Mouse (Mus musculus): ENCODE measurements around the gene Dcaf7. TPM values are rescaled to one million over a fixed set of nuclear protein-coding genes. Genes with fewer than 3 reads are reported as not detected.

Gene Dcaf7
- total RNA-seq (2023), result 10 to 100 TPM; 68.4 to 77.4 TPM

GRCm38 (mm10) chr11:106036548-106037417 is at the start of gene Dcaf7:
TSS of gene Dcaf7 (plus strand) at chr11:106036872.

DNA sequence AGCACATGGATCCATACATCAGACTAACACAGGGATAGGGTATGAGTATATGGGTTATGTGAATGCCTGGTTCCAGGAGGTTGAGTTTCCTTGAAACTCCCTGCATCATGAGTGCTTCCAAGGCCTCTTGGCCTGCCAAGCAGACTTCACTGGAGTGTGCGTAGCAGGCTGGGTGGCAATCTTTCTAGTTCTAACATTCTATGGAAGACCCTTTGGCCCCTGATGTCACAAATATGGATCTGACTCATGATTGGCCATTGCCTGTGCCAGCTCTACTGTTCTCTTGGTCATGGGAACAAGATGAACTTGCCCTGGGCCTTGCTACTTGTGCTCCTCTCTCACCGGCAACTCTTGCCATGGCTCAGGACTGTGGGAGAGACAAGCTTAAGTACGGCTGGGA is 42.3 kb upstream of the Dcaf7 start, which contains the start of gene Ace3:
TSS of gene Ace3 (plus strand) at position 301 of the 400 bp plus-strand sequence.

DNA sequence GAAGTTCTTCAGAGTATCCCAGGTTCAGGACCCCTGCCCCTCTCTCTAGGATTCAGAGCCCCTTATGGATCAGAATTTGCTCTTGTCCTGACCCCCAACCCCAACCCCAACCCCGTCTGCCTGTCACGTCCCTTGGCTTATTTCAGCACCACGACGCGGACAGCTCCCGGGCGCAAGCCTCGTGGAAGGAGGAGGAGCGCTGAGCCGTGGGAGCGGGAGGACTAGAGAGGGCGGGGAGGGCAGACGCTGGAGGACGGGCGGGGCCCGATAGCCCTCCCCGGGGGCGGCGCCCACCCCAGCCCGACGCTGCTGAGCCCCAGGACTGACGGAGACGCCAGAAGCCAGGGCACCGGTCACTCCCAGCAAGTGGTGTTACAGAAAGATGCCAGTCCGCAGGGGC is 28.9 kb upstream of the Dcaf7 start, which contains the start of gene Kcnh6:
TSS of gene Kcnh6 (plus strand) at position 304 of the 400 bp plus-strand sequence.

GRCm38 (mm10) chr11:106065923-106066571 is 29.4 kb downstream of the Dcaf7 start, which contains the start of gene Taco1:
TSS of gene Taco1 (plus strand) at chr11:106066061.

GRCm38 (mm10) chr11:106083708-106084701 is 47.3 kb downstream of the Dcaf7 start, which contains the start of gene Map3k3:
TSS of gene Map3k3 (plus strand) at chr11:106084613.

Other genes with a start within 250 kb of the Dcaf7 start
- under 1 TPM in 1 of 2 experiments, not detected in 1; 0.26 TPM for gene Cyb561, start 83.5 kb upstream of the Dcaf7 start, total RNA-seq (2023)
- gene Ace, start 68.9 kb upstream of the Dcaf7 start, total RNA-seq (2023), result not detected
- not detected for gene Ace3, start 42.2 kb upstream of the Dcaf7 start, total RNA-seq (2023)
- gene Kcnh6, start 28.7 kb upstream of the Dcaf7 start, total RNA-seq (2023), result under 1 TPM; 0.38 to 0.86 TPM
- gene Taco1, start 29.2 kb downstream of the Dcaf7 start, total RNA-seq (2023), result 1 to 10 TPM; 7.5 to 8.9 TPM
- 100 to 1,000 TPM; 162 to 175 TPM for gene Map3k3, start 47.7 kb downstream of the Dcaf7 start, total RNA-seq (2023)
- gene Gm10840, start 124.0 kb downstream of the Dcaf7 start, total RNA-seq (2023), result 10 to 100 TPM; 18.0 to 22.1 TPM
- gene Limd2, start 124.0 kb downstream of the Dcaf7 start, total RNA-seq (2023), result 100 to 1,000 TPM; 806 to 815 TPM
- 10 to 100 TPM; 26.8 to 30.0 TPM for gene Strada, start 165.3 kb downstream of the Dcaf7 start, total RNA-seq (2023)
- gene Ccdc47, start 179.5 kb downstream of the Dcaf7 start, total RNA-seq (2023), result 10 to 100 TPM; 45.3 to 52.9 TPM
- gene Ddx42, start 180.1 kb downstream of the Dcaf7 start, total RNA-seq (2023), result 10 to 100 TPM; 66.9 to 80.2 TPM
- 100 to 1,000 TPM; 103 TPM for gene Ftsj3, start 219.2 kb downstream of the Dcaf7 start, total RNA-seq (2023)
- gene Psmc5, start 219.3 kb downstream of the Dcaf7 start, total RNA-seq (2023), result 10 to 100 TPM; 52.2 to 59.5 TPM
- 100 to 1,000 TPM; 110 to 113 TPM for gene Smarcd2, start 236.1 kb downstream of the Dcaf7 start, total RNA-seq (2023)
- gene Tcam1, start 239.8 kb downstream of the Dcaf7 start, total RNA-seq (2023), result under 1 TPM; 0.26 to 0.36 TPM